Mouse (Mus musculus) stomach, embryonic 16.5 days (tissue): Measurements from ENCODE around the gene Macrod2. TPM values are rescaled to one million over a fixed set of nuclear protein-coding genes. Genes with fewer than 3 reads are reported as not detected.

Experiments
- ATAC-seq: fragments of 200-750 bp; cut with Nextera tagmentation; 2 replicates; pipeline ENCODE4 v1.8.0; 2017; ENCODE audit warnings: moderate number of reproducible peaks, moderate TSS enrichment; ENCODE audit not compliant: insufficient read depth, low FRiP score
- H3K27ac ChIP-seq: fragments of 300-500 bp; sonication (generic); 2 replicates; pipeline ENCODE4 v1.5.1; 2014; ENCODE audit warnings: low read length
- H3K27me3 ChIP-seq: fragments of 300-500 bp; sonication (generic); 2 replicates; pipeline ENCODE4 v1.6.1; 2014; ENCODE audit warnings: low read length, control low read depth, mixed read lengths; ENCODE audit not compliant: control insufficient read depth, insufficient read depth
- H3K36me3 ChIP-seq: fragments of 300-500 bp; sonication (generic); 2 replicates; pipeline ENCODE4 v1.6.1; 2014; ENCODE audit warnings: low read length; ENCODE audit not compliant: control insufficient read depth, insufficient read depth
- H3K4me1 ChIP-seq: fragments of 300-500 bp; sonication (generic); 2 replicates; pipeline ENCODE4 v1.6.1; 2014; ENCODE audit warnings: low read length, control low read depth, mixed read lengths; ENCODE audit not compliant: control insufficient read depth, insufficient read depth
- H3K4me2 ChIP-seq: fragments of 300-500 bp; sonication (generic); 2 replicates; pipeline ENCODE4 v1.6.1; 2014; ENCODE audit warnings: low read depth, low read length, mixed read lengths
- H3K4me3 ChIP-seq: fragments of 300-500 bp; sonication (generic); replicated peaks from 2 replicates; pipeline ENCODE4 v1.5.1; 2014; ENCODE audit warnings: mild to moderate bottlenecking, low read length
- H3K9ac ChIP-seq: fragments of 300-500 bp; sonication (generic); 2 replicates; pipeline ENCODE4 v1.6.1; 2014; ENCODE audit warnings: low read length
- H3K9me3 ChIP-seq: fragments of 300-500 bp; sonication (generic); replicated peaks from 2 replicates; pipeline ENCODE4 v1.6.1; 2016; ENCODE audit warnings: low read length, control low read depth; ENCODE audit not compliant: control insufficient read depth
- WGBS: fragments of 180-500 bp; shearing (Covaris S2); extraction: QIAGEN DNeasy Blood & Tissue Kit; methylation state at CpG from one replicate; pipeline ENCODE4 v1.1.7; 2014; 5-methylcytosine and 5-hydroxymethylcytosine counted together
- polyA plus RNA-seq: library from polyadenylated mRNA; unstranded; fragments of >200 nt; fragmentation: Nextera tagmentation; extraction: Ambion mirVana; gene quantifications from 2 replicates; pipeline ENCODE4 v1.2.1, GENCODE M21; 2015

Gene Macrod2
- polyA plus RNA-seq, 1 experiment from 2014 or later, result 45.4 TPM

- ATAC-seq, result no peak
- H3K9ac ChIP-seq, result no peak overlapping the region
- no peaks in the 10 kb centered on the region for H3K27me3 ChIP-seq
- peak overlapping the region; percentile 53 for H3K4me2 ChIP-seq
- H3K9me3 ChIP-seq, result no peaks in the 10 kb centered on the region
- H3K36me3 ChIP-seq, result no peaks in the 10 kb centered on the region
- WGBS, result 61% methylated on average over 2 of the region's 2 CpGs
- H3K4me3 ChIP-seq, result peak overlapping the region; percentile 37
- H3K27ac ChIP-seq, result no peak overlapping the region
- H3K4me1 ChIP-seq, result peaks cover 4% of the 10 kb centered on the region
These were observed 274.7 kb downstream of the Macrod2 start for GRCm38 (mm10) chr2:140669786-140670185.

DNA sequence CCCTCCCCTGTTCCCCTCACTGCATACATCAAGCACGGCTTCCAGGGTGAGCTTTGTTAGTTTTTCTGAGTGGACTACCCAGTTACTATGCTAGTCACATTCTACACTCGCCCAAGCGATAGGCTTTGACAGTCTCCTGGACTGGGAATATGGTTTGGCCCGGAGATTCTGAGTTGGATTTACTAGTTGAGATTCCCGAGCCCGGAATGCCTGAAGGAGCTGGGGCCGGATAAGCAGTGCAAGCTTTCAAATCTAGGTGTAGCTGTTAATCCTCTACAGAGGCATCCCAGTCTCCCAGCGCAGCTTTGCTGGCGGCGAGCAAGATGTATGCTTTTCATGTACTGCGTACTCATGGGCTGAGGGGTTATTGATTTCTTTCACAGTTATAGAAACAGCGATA lies 275.3 kb downstream of the Macrod2 start:
- Histone ChIP-seq H3K4me3 (peak overlapping the region; percentile 66), H3K36me3 (no peaks in the 10 kb centered on the region), H3K9ac (peak overlapping the region; percentile 74), H3K27me3 (no peaks in the 10 kb centered on the region), H3K4me2 (peak overlapping the region; percentile 53), H3K27ac (0 out of 2 replicates have a peak overlapping the region, but pooled peaks have one; percentile 75), H3K9me3 (no peaks in the 10 kb centered on the region), H3K4me1 (peaks cover 4% of the 10 kb centered on the region)
- ATAC-seq, result peak; percentile 35; the same call in 1 of the 2 replicates
- under 1% methylated on average over 12 of the region's 12 CpGs for WGBS

- Histone ChIP-seq H3K9ac (peak within 1 kb of the TSS; percentile 74), H3K4me1 (peaks cover 4% of the 10 kb centered on the region), H3K9me3 (no peaks in the 10 kb centered on the region), H3K4me2 (peak within 1 kb of the TSS; percentile 53), H3K4me3 (peak within 1 kb of the TSS; percentile 66), H3K27ac (peak within 1 kb of the TSS; percentile 75), H3K36me3 (no peaks in the 10 kb centered on the region), H3K27me3 (no peaks in the 10 kb centered on the region)
- WGBS, result under 1% methylated on average over 26 of the region's 26 CpGs
- ATAC-seq, result peak; percentile 98
These were observed 276.0 kb downstream of the Macrod2 start, which contains the start of gene Flrt3 for GRCm38 (mm10) chr2:140670963-140671702. Gene Flrt3 (minus strand): TSS chr2:140671469.

GRCm38 (mm10) chr2:140673466-140673865 lies 278.4 kb downstream of the Macrod2 start:
- no peaks in the 10 kb centered on the region for H3K27me3 ChIP-seq
- no peak overlapping the region for H3K27ac ChIP-seq
- no peak overlapping the region for H3K4me2 ChIP-seq
- H3K36me3 ChIP-seq, result no peaks in the 10 kb centered on the region
- WGBS, result 90% methylated on average over 5 of the region's 5 CpGs
- no peaks in the 10 kb centered on the region; the same call in 1 of the 2 replicates for H3K4me1 ChIP-seq
- H3K9ac ChIP-seq, result no peak overlapping the region
- no peak overlapping the region for H3K4me3 ChIP-seq
- H3K9me3 ChIP-seq, result no peaks in the 10 kb centered on the region
- no peak for ATAC-seq

GRCm38 (mm10) chr2:140676728-140677127 lies 281.6 kb downstream of the Macrod2 start:
- ATAC-seq, result no peak
- Histone ChIP-seq H3K36me3 (no peaks in the 10 kb centered on the region), H3K9me3 (no peaks in the 10 kb centered on the region), H3K9ac (no peak overlapping the region), H3K27ac (no peak overlapping the region), H3K4me1 (no peaks in the 10 kb centered on the region), H3K4me3 (no peak overlapping the region), H3K4me2 (no peak overlapping the region), H3K27me3 (no peaks in the 10 kb centered on the region)
- 46% methylated on average over 3 of the region's 3 CpGs for WGBS

DNA sequence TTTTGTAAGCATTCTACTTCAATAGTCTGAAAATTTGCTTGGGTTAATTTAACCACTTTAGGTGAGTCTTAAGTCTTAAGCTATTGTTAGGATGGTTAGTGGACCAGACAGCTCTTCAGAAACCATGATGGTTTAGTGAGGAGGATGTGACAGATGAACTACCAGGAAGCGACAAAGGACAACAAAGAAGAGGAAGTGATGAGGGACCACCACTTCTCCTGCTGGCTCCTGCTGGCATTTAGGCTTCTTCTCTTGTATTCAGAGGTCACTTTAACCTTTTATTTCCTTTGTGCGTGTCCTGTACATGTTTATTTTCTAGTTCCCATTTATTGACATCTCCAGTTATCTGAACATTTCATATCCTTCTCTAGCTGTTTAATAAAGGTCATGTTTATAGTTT lies 295.8 kb downstream of the Macrod2 start:
- Histone ChIP-seq H3K9ac (no peak overlapping the region), H3K27ac (no peak overlapping the region), H3K4me2 (no peak overlapping the region), H3K27me3 (no peaks in the 10 kb centered on the region), H3K36me3 (no peaks in the 10 kb centered on the region), H3K4me3 (no peak overlapping the region), H3K4me1 (no peaks in the 10 kb centered on the region), H3K9me3 (no peaks in the 10 kb centered on the region)
- WGBS, result 82% methylated on average over 2 of the region's 2 CpGs
- no peak for ATAC-seq

GRCm38 (mm10) chr2:140691403-140691802 lies 296.3 kb downstream of the Macrod2 start:
- no peak overlapping the region for H3K4me2 ChIP-seq
- H3K36me3 ChIP-seq, result no peaks in the 10 kb centered on the region
- WGBS, result 67% methylated on average over 1 of the region's 1 CpGs
- no peak for ATAC-seq
- no peaks in the 10 kb centered on the region for H3K27me3 ChIP-seq
- no peaks in the 10 kb centered on the region for H3K9me3 ChIP-seq
- H3K9ac ChIP-seq, result no peak overlapping the region
- H3K4me3 ChIP-seq, result no peak overlapping the region
- no peaks in the 10 kb centered on the region for H3K4me1 ChIP-seq
- H3K27ac ChIP-seq, result no peak overlapping the region

- Histone ChIP-seq H3K4me3 (no peak overlapping the region), H3K4me1 (no peaks in the 10 kb centered on the region), H3K9ac (no peak overlapping the region), H3K27me3 (no peaks in the 10 kb centered on the region), H3K9me3 (no peaks in the 10 kb centered on the region), H3K27ac (no peak overlapping the region), H3K36me3 (no peaks in the 10 kb centered on the region), H3K4me2 (no peak overlapping the region)
- WGBS, result 44% methylated on average over 4 of the region's 4 CpGs
- no peak for ATAC-seq
These were observed 297.4 kb downstream of the Macrod2 start for GRCm38 (mm10) chr2:140692461-140692860.

DNA sequence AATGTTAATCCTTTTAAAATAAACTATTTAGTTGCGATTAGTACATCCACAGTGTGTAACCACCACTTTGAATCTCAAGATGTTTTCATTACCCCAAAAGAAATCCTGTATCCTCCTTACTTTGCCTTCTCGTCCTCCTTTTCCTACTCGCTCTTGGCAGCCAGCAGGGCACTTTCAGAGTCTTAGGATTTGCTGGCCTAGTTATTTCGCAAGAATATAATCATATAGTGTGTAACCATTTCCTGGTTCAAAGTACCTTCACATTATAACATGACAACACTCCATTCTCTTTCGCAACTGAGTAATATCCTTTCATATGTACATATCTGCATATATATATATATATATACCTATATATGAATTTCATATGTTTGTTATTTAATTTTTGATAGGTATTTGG lies 298.7 kb downstream of the Macrod2 start:
- no peak for ATAC-seq
- 82% methylated on average over 5 of the region's 5 CpGs for WGBS
- H3K4me1 ChIP-seq, result no peaks in the 10 kb centered on the region
- H3K9ac ChIP-seq, result no peak overlapping the region
- no peaks in the 10 kb centered on the region for H3K36me3 ChIP-seq
- H3K4me3 ChIP-seq, result no peak overlapping the region
- no peaks in the 10 kb centered on the region for H3K27me3 ChIP-seq
- H3K4me2 ChIP-seq, result no peak overlapping the region
- H3K9me3 ChIP-seq, result no peaks in the 10 kb centered on the region
- H3K27ac ChIP-seq, result no peak overlapping the region
